Mouse (Mus musculus) urinary bladder, postnatal 4 days (tissue): ENCODE measurements around the gene Fmo4.

Experiments
- DNase-seq, 2 experiments: peaks; one replicate each; pipeline ENCODE4 v3.0.0; 2021 to 2022; ENCODE audit warnings: low spot score in 2 of 2

Fmo4 gene

GRCm38 (mm10) chr1:162813836-162814156 lies at the start of gene Fmo4:
Gene Fmo4, minus strand, starts transcription at chr1:162813972.
- DNase-seq = peak in 1 of 2 experiments; percentile 26

GRCm38 (mm10) chr1:162862328-162862727 lies 48.6 kb upstream of the Fmo4 start:
- no peak for DNase-seq

- no peak for DNase-seq
Measured at GRCm38 (mm10) chr1:162859996-162860605, 46.3 kb upstream of the Fmo4 start.

- DNase-seq = peak in 1 of 2 experiments; percentile 26
Measured at GRCm38 (mm10) chr1:162859545-162859976, 45.8 kb upstream of the Fmo4 start.

- DNase-seq = no peak
Measured at GRCm38 (mm10) chr1:162858748-162859130, 45.0 kb upstream of the Fmo4 start.

GRCm38 (mm10) chr1:162857766-162858747 lies 44.3 kb upstream of the Fmo4 start:
- no peak for DNase-seq

- no peak for DNase-seq
Measured at GRCm38 (mm10) chr1:162853812-162854482, 40.2 kb upstream of the Fmo4 start.

GRCm38 (mm10) chr1:162847554-162847953 lies 33.8 kb upstream of the Fmo4 start:
- DNase-seq = no peak

GRCm38 (mm10) chr1:162840211-162840610 lies 26.4 kb upstream of the Fmo4 start:
- DNase-seq = no peak

- DNase-seq = no peak
Measured at GRCm38 (mm10) chr1:162838976-162839375, 25.2 kb upstream of the Fmo4 start.

- no peak for DNase-seq
Measured at GRCm38 (mm10) chr1:162834342-162834741, 20.6 kb upstream of the Fmo4 start.

GRCm38 (mm10) chr1:162832574-162832953 lies 18.8 kb upstream of the Fmo4 start:
- DNase-seq = no peak

- DNase-seq = no peak
Measured at GRCm38 (mm10) chr1:162831838-162832573, 18.2 kb upstream of the Fmo4 start.

- no peak for DNase-seq
Measured at GRCm38 (mm10) chr1:162819280-162819679, 5.5 kb upstream of the Fmo4 start.

GRCm38 (mm10) chr1:162815381-162816127 lies 1.8 kb upstream of the Fmo4 start:
- DNase-seq = no peak

GRCm38 (mm10) chr1:162814932-162815331 lies 1.2 kb upstream of the Fmo4 start:
- DNase-seq = no peak

GRCm38 (mm10) chr1:162813143-162813835 lies 483 bp downstream of the Fmo4 start:
- no peak for DNase-seq

GRCm38 (mm10) chr1:162808541-162808940 lies 5.2 kb downstream of the Fmo4 start:
- DNase-seq = no peak

GRCm38 (mm10) chr1:162807441-162807840 lies 6.3 kb downstream of the Fmo4 start:
- DNase-seq = no peak

- DNase-seq = no peak
Measured at GRCm38 (mm10) chr1:162805011-162805410, 8.8 kb downstream of the Fmo4 start.
